Mouse (Mus musculus) liver, postnatal 0 days (tissue): ENCODE measurements around the gene Pole2. TPM values are rescaled to one million over a fixed set of nuclear protein-coding genes. Genes with fewer than 3 reads are reported as not detected.
"Not testable (repeated sequence)": the region's sequence is repeated elsewhere in the genome, so short reads cannot be mapped to it uniquely, and the experiment has no call there.

Experiments
- ATAC-seq: fragments of 200-750 bp; cut with Nextera tagmentation; 2 replicates; pipeline ENCODE4 v1.8.0; 2017; ENCODE audit warnings: mild to moderate bottlenecking, moderate library complexity
- DNase-seq: peaks from one replicate; pipeline ENCODE4 v3.0.0-alpha.2; 2016
- H3K27ac ChIP-seq: fragments of 300-500 bp; sonication (generic); 2 replicates; pipeline ENCODE4 v1.5.1; 2014; ENCODE audit warnings: antibody characterized with exemption, moderate library complexity, mild to moderate bottlenecking, low read depth
- H3K27me3 ChIP-seq: fragments of 300-500 bp; sonication (generic); 2 replicates; pipeline ENCODE4 v1.6.1; 2014; ENCODE audit warnings: low read length, control low read depth, mixed read lengths; ENCODE audit not compliant: insufficient read depth
- H3K36me3 ChIP-seq: fragments of 300-500 bp; sonication (generic); replicated peaks from 2 replicates; pipeline ENCODE4 v1.6.1; 2014; ENCODE audit warnings: mild to moderate bottlenecking, control low read depth, low read length, moderate library complexity, mixed read lengths; ENCODE audit not compliant: insufficient read depth
- H3K4me1 ChIP-seq: fragments of 300-500 bp; sonication (generic); 2 replicates; pipeline ENCODE4 v1.6.1; 2014; ENCODE audit warnings: antibody characterized with exemption, mild to moderate bottlenecking, control low read depth; ENCODE audit not compliant: insufficient read depth
- H3K4me2 ChIP-seq: fragments of 300-500 bp; sonication (generic); 2 replicates; pipeline ENCODE4 v1.6.1; 2014; ENCODE audit warnings: low read depth, mild to moderate bottlenecking, low read length, moderate library complexity, mixed read lengths
- H3K4me3 ChIP-seq: fragments of 300-500 bp; sonication (generic); 2 replicates; pipeline ENCODE4 v1.5.1; 2014; ENCODE audit warnings: low read depth, low read length
- H3K9ac ChIP-seq: fragments of 300-500 bp; sonication (generic); replicated peaks from 2 replicates; pipeline ENCODE4 v1.6.1; 2014; ENCODE audit warnings: mild to moderate bottlenecking, moderate library complexity
- H3K9me3 ChIP-seq: fragments of 300-500 bp; sonication (generic); 2 replicates; pipeline ENCODE4 v1.6.1; 2016; ENCODE audit warnings: mild to moderate bottlenecking, control low read depth, low read length, mixed read lengths
- CTCF ChIP-seq: sonication (generic); IDR thresholded peaks from 2 replicates; pipeline ENCODE4 v1.5.1; 2016; ENCODE audit warnings: antibody characterized with exemption, low read depth
- EP300 ChIP-seq: IDR thresholded peaks from 2 replicates; pipeline ENCODE4 v1.6.1; 2016; ENCODE audit warnings: antibody characterized with exemption, low read depth, mild to moderate bottlenecking
- WGBS: fragments of 180-500 bp; shearing (Covaris S2); extraction: QIAGEN DNeasy Blood & Tissue Kit; methylation state at CpG from one replicate; pipeline ENCODE4 v1.1.7; 2014; ENCODE audit not compliant: insufficient replicate concordance; 5-methylcytosine and 5-hydroxymethylcytosine counted together
- polyA plus RNA-seq: library from polyadenylated mRNA; unstranded; fragments of >200 nt; fragmentation: Nextera tagmentation; extraction: Ambion mirVana; gene quantifications from 2 replicates; pipeline ENCODE4 v1.2.1, GENCODE M21; 2015

Gene Pole2
- polyA plus RNA-seq, 1 experiment from 2014 or later = 9.3 TPM

GRCm38 (mm10) chr12:69175975-69176374, 52.0 kb downstream of the Pole2 start:
- H3K4me1 ChIP-seq = 0 out of 2 replicates have a peak, but pooled peaks cover 1% of the 10 kb centered on the region
- no peak overlapping the region for H3K4me2 ChIP-seq
- 72% methylated on average over 3 of the region's 3 CpGs for WGBS
- DNase-seq = no peak
- no peaks in the 10 kb centered on the region for H3K9me3 ChIP-seq
- no peaks in the 10 kb centered on the region for H3K27me3 ChIP-seq
- no peak overlapping the region for H3K27ac ChIP-seq
- H3K9ac ChIP-seq = no peak overlapping the region
- TF ChIP-seq EP300 (no peak), CTCF (no peak)
- no peak overlapping the region for H3K4me3 ChIP-seq
- ATAC-seq = no peak
- peaks cover 2% of the 10 kb centered on the region; the same call in 1 of the 2 replicates for H3K36me3 ChIP-seq

- Histone ChIP-seq H3K27me3 (no peaks in the 10 kb centered on the region), H3K4me1 (peaks cover 8% of the 10 kb centered on the region), H3K9me3 (no peaks in the 10 kb centered on the region), H3K36me3 (peaks cover 2% of the 10 kb centered on the region; the same call in 1 of the 2 replicates), H3K4me2 (no peak overlapping the region), H3K4me3 (no peak overlapping the region), H3K27ac (no peak overlapping the region), H3K9ac (no peak overlapping the region)
- DNase-seq (no peak), ATAC-seq (no peak)
- 86% methylated on average over 2 of the region's 2 CpGs for WGBS
- no peak for TF ChIP-seq EP300
- no peak for TF ChIP-seq CTCF
Measured at GRCm38 (mm10) chr12:69171307-69171706, 56.7 kb downstream of the Pole2 start.

GRCm38 (mm10) chr12:69168461-69169106, 59.4 kb downstream of the Pole2 start, which contains the start of gene Lrr1:
Gene Lrr1 (plus strand): TSS chr12:69168814.
- DNase-seq = peak; percentile 89
- TF ChIP-seq CTCF (no peak), EP300 (peak; percentile 94)
- under 1% methylated on average over 40 of the region's 40 CpGs for WGBS
- Histone ChIP-seq H3K4me1 (peaks cover 8% of the 10 kb centered on the region), H3K9me3 (no peaks in the 10 kb centered on the region), H3K4me3 (peak within 1 kb of the TSS; percentile 93), H3K9ac (peak within 1 kb of the TSS; percentile 79), H3K4me2 (peak within 1 kb of the TSS; percentile 99), H3K36me3 (no peaks in the 10 kb centered on the region; the same call in 1 of the 2 replicates), H3K27me3 (no peaks in the 10 kb centered on the region), H3K27ac (peak within 1 kb of the TSS; percentile 80)
- peak; percentile 96 for ATAC-seq

GRCm38 (mm10) chr12:69167656-69168460, 60.1 kb downstream of the Pole2 start:
- Histone ChIP-seq H3K4me3 (peak overlapping the region; percentile 93), H3K9me3 (no peaks in the 10 kb centered on the region), H3K27ac (peak overlapping the region; percentile 80; the same call in 1 of the 2 replicates), H3K36me3 (no peaks in the 10 kb centered on the region), H3K9ac (peak overlapping the region; percentile 79), H3K4me1 (peaks cover 8% of the 10 kb centered on the region), H3K4me2 (peak overlapping the region; percentile 99), H3K27me3 (no peaks in the 10 kb centered on the region)
- TF ChIP-seq CTCF (no peak), EP300 (no peak)
- 8% methylated on average over 18 of the region's 18 CpGs for WGBS
- DNase-seq (no peak), ATAC-seq (no peak)

- H3K4me3 ChIP-seq, DNase-seq, H3K9me3 ChIP-seq, H3K36me3 ChIP-seq, ATAC-seq, H3K4me1 ChIP-seq, H3K4me2 ChIP-seq, H3K27me3 ChIP-seq, H3K9ac ChIP-seq, H3K27ac ChIP-seq: not testable (repeated sequence)
- 82% methylated on average over 8 of the region's 8 CpGs for WGBS
Measured at GRCm38 (mm10) chr12:69166861-69167581, 61.0 kb downstream of the Pole2 start.

- H3K9ac ChIP-seq = no peak overlapping the region
Measured at GRCm38 (mm10) chr12:69164904-69165303, 63.1 kb downstream of the Pole2 start.

GRCm38 (mm10) chr12:69163586-69163985, 64.4 kb downstream of the Pole2 start:
- not testable (repeated sequence) for ATAC-seq, H3K9me3 ChIP-seq, H3K36me3 ChIP-seq, H3K27me3 ChIP-seq, H3K4me3 ChIP-seq, H3K4me2 ChIP-seq, H3K4me1 ChIP-seq, DNase-seq, H3K9ac ChIP-seq, H3K27ac ChIP-seq
- WGBS = 71% methylated on average over 4 of the region's 4 CpGs

More at GRCm38 (mm10) chr12:69164904-69165303, 63.1 kb downstream of the Pole2 start:
- no peak for DNase-seq
- 44% methylated on average over 3 of the region's 3 CpGs for WGBS
- Histone ChIP-seq H3K4me3 (no peak overlapping the region), H3K4me2 (no peak overlapping the region), H3K36me3 (no peaks in the 10 kb centered on the region), H3K27me3 (no peaks in the 10 kb centered on the region), H3K27ac (no peak overlapping the region), H3K9me3 (no peaks in the 10 kb centered on the region), H3K4me1 (peaks cover 6% of the 10 kb centered on the region)
- ATAC-seq = no peak
- TF ChIP-seq EP300 = no peak
- TF ChIP-seq CTCF = no peak

- not testable (repeated sequence) for H3K4me2 ChIP-seq, H3K9ac ChIP-seq, H3K27me3 ChIP-seq, H3K27ac ChIP-seq, ATAC-seq, DNase-seq, H3K9me3 ChIP-seq, H3K4me3 ChIP-seq
- H3K4me1 ChIP-seq = peaks cover 15% of the 10 kb centered on the region
- 74% methylated on average over 2 of the region's 2 CpGs for WGBS
- peaks cover 12% of the 10 kb centered on the region for H3K36me3 ChIP-seq
Measured at GRCm38 (mm10) chr12:69160677-69161076, 67.3 kb downstream of the Pole2 start.
